Mouse (Mus musculus) T-cell, adult 2 months (primary cell): ENCODE data around the gene Babam2.

Experiments used
- DNase-seq: peaks from one replicate; pipeline ENCODE4 v3.0.0; 2022; ENCODE audit warnings: low spot score

Babam2 gene

GRCm38 (mm10) chr5:31713841-31714264, 16.4 kb downstream of the Babam2 start:
- DNase-seq, result peak; percentile 36

- no peak for DNase-seq
These were observed 18.1 kb downstream of the Babam2 start for GRCm38 (mm10) chr5:31715486-31716150.

- DNase-seq, result no peak
These were observed 27.0 kb downstream of the Babam2 start for GRCm38 (mm10) chr5:31724519-31724918.

- DNase-seq, result no peak
These were observed 28.4 kb downstream of the Babam2 start for GRCm38 (mm10) chr5:31725885-31726284.

GRCm38 (mm10) chr5:31727456-31727855, 30.0 kb downstream of the Babam2 start:
- DNase-seq, result no peak

- DNase-seq, result no peak
These were observed 35.3 kb downstream of the Babam2 start for GRCm38 (mm10) chr5:31732644-31733338.

- DNase-seq, result no peak
These were observed 44.4 kb downstream of the Babam2 start for GRCm38 (mm10) chr5:31741931-31742330.

- DNase-seq, result no peak
These were observed 45.1 kb downstream of the Babam2 start for GRCm38 (mm10) chr5:31742521-31743031.

GRCm38 (mm10) chr5:31749401-31749800, 51.9 kb downstream of the Babam2 start:
- no peak for DNase-seq

GRCm38 (mm10) chr5:31750231-31750925, 52.9 kb downstream of the Babam2 start:
- DNase-seq, result no peak

GRCm38 (mm10) chr5:31750955-31751354, 53.5 kb downstream of the Babam2 start:
- DNase-seq, result no peak

- DNase-seq, result no peak
These were observed 57.1 kb downstream of the Babam2 start for GRCm38 (mm10) chr5:31754634-31755033.

GRCm38 (mm10) chr5:31755255-31755654, 57.8 kb downstream of the Babam2 start:
- DNase-seq, result no peak

- no peak for DNase-seq
These were observed 61.0 kb downstream of the Babam2 start for GRCm38 (mm10) chr5:31758310-31759091.

- DNase-seq, result no peak
These were observed 64.4 kb downstream of the Babam2 start for GRCm38 (mm10) chr5:31761836-31762235.

- DNase-seq, result no peak
These were observed 65.3 kb downstream of the Babam2 start for GRCm38 (mm10) chr5:31762773-31763172.

- DNase-seq, result no peak
These were observed 68.3 kb downstream of the Babam2 start for GRCm38 (mm10) chr5:31765824-31766223.

- DNase-seq, result peak; percentile 1
These were observed 69.5 kb downstream of the Babam2 start for GRCm38 (mm10) chr5:31766841-31767542.

- no peak for DNase-seq
These were observed 74.0 kb downstream of the Babam2 start for GRCm38 (mm10) chr5:31771486-31771885.

- no peak for DNase-seq
These were observed 74.4 kb downstream of the Babam2 start for GRCm38 (mm10) chr5:31771921-31772320.

GRCm38 (mm10) chr5:31774976-31775375, 77.5 kb downstream of the Babam2 start:
- no peak for DNase-seq
